In genomic region chr12:51592888-51593228, GRCm38 (mm10) we compare ENCODE assay signal across 8 mouse cellular contexts. TPM values are rescaled to one million over a fixed set of nuclear protein-coding genes. Genes with fewer than 3 reads are reported as not detected.
DNase-seq lines count a peak whose midpoint lies in the region; TF ChIP-seq lines count a peak whose summit lies in the region.

No protein-coding gene starts in this region.

- no peak for DNase-seq in left cerebral cortex, adult 2 months (ENCODE audit: extremely low spot score in 1 of 2, low spot score in 2 of 2)
- no peak for DNase-seq in left cerebral cortex, adult 11 months (ENCODE audit: low spot score)
- DNase-seq in embryo, embryonic 10 days (ENCODE audit: low spot score), result peak; percentile 65
- DNase-seq in heart, postnatal 4 days, result peak; percentile 9
- peak; percentile 63 for DNase-seq in midbrain, embryonic 10.5 days (ENCODE audit: low spot score)
- no peak for DNase-seq in right cerebral cortex, postnatal 25 days
- DNase-seq in cerebellum, postnatal 25 days, result no peak
- DNase-seq in urinary bladder, postnatal 10 days (ENCODE audit: low spot score), result no peak

- no peaks in the 10 kb centered on the region for H3K9me3 ChIP-seq in midbrain, embryonic 10.5 days (replicated peaks)

- intact Hi-C loops in left cerebral cortex, adult 2 months (cut with DNase I), result loop anchor here (10.0 kb wide), 1 partner anchor 188 kb away; no protein-coding TSS in a partner anchor

- H3K4me1 ChIP-seq in midbrain, embryonic 10.5 days, result peaks cover 17% of the 10 kb centered on the region

- peak overlapping the region; percentile 64 for H3K4me3 ChIP-seq in left cerebral cortex, adult 2 months
- H3K4me3 ChIP-seq in midbrain, embryonic 10.5 days, result peak overlapping the region; percentile 85

- TF ChIP-seq CTCF in left cerebral cortex, adult 2 months (IDR thresholded peaks at IDR 0.05), result no peak

- peaks cover 57% of the 10 kb centered on the region for H3K27me3 ChIP-seq in midbrain, embryonic 10.5 days (ENCODE audit: low read depth, poor library complexity, severe bottlenecking)

- 2% methylated on average over 21 of the region's 21 CpGs for WGBS in midbrain, embryonic 10.5 days

- no peak overlapping the region; the same call in 1 of the 2 replicates for H3K27ac ChIP-seq in left cerebral cortex, adult 2 months
- peak overlapping the region; percentile 76 for H3K27ac ChIP-seq in midbrain, embryonic 10.5 days (replicated peaks)

- no peaks in the 10 kb centered on the region for H3K36me3 ChIP-seq in midbrain, embryonic 10.5 days

RNA-seq across cellular contexts. Expression of gene Coch, which starts 0.3 kb away (rescaled TPM):
- 10 to 100 TPM; 25.7 to 27.7 TPM for total RNA-seq in left cerebral cortex, adult 2 months (2021)
- under 1 TPM; 0.29 to 0.60 TPM for total RNA-seq in heart, postnatal 4 days (2021)
- polyA plus RNA-seq in midbrain, embryonic 10.5 days (2016; fragmentation: Nextera tagmentation; extraction: Ambion mirVana), result 2.7 and 4.4 TPM in 2 replicates

Comparison
In these comparisons a context has a peak if more than half of its experiments do, and no peak if none do; other contexts are left out.
1. DNase-seq: peak in embryo, embryonic 10 days (single experiment), heart, postnatal 4 days (single experiment) and midbrain, embryonic 10.5 days (single experiment); none in left cerebral cortex, adult 2 months (0 of 2), left cerebral cortex, adult 11 months (single experiment), right cerebral cortex, postnatal 25 days (single experiment), cerebellum, postnatal 25 days (0 of 2) and urinary bladder, postnatal 10 days (single experiment).
2. RNA of gene Coch, which starts 0.3 kb away (total RNA-seq): 25.7 to 27.7 TPM in left cerebral cortex, adult 2 months; 0.29 to 0.60 TPM in heart, postnatal 4 days; every median in the first group is over 10 times any median in the second.